Mouse (Mus musculus) intestine, embryonic 14.5 days (tissue): ENCODE measurements around the gene Gucy2e. TPM values are rescaled to one million over a fixed set of nuclear protein-coding genes. Genes with fewer than 3 reads are reported as not detected.

Experiments used
- ATAC-seq: fragments of 200-750 bp; cut with Nextera tagmentation; replicated peaks from 2 replicates; pipeline ENCODE4 v1.8.0; 2017; ENCODE audit warnings: low read depth, moderate number of reproducible peaks, moderate TSS enrichment, moderate library complexity; ENCODE audit not compliant: low FRiP score, low TSS enrichment
- DNase-seq: peaks from one replicate; pipeline ENCODE4 v3.0.0-alpha.2; 2018; ENCODE audit warnings: low spot score
- H3K27ac ChIP-seq: fragments of 300-500 bp; sonication (generic); 2 replicates; pipeline ENCODE4 v1.5.1; 2014; ENCODE audit warnings: low read depth, mild to moderate bottlenecking, control low read depth
- H3K27me3 ChIP-seq: fragments of 300-500 bp; sonication (generic); replicated peaks from 2 replicates; pipeline ENCODE4 v1.6.1; 2014; ENCODE audit warnings: low read length, control low read depth; ENCODE audit not compliant: control insufficient read depth, insufficient read depth
- H3K36me3 ChIP-seq: fragments of 300-500 bp; sonication (generic); 2 replicates; pipeline ENCODE4 v1.6.1; 2014; ENCODE audit warnings: low read length, control low read depth; ENCODE audit not compliant: control insufficient read depth, insufficient read depth
- H3K4me1 ChIP-seq: fragments of 300-500 bp; sonication (generic); replicated peaks from 2 replicates; pipeline ENCODE4 v1.6.1; 2014; ENCODE audit warnings: low read length, control low read depth, mixed read lengths; ENCODE audit not compliant: control insufficient read depth, insufficient read depth
- H3K4me2 ChIP-seq: fragments of 300-500 bp; sonication (generic); 2 replicates; pipeline ENCODE4 v1.6.1; 2014; ENCODE audit warnings: low read length
- H3K4me3 ChIP-seq: fragments of 300-500 bp; sonication (generic); 2 replicates; pipeline ENCODE4 v1.5.1; 2014; ENCODE audit warnings: low read depth, low read length, control low read depth, mixed read lengths
- H3K9ac ChIP-seq: fragments of 300-500 bp; sonication (generic); 2 replicates; pipeline ENCODE4 v1.6.1; 2014; ENCODE audit warnings: mild to moderate bottlenecking, low read length
- H3K9me3 ChIP-seq: fragments of 300-500 bp; sonication (generic); 2 replicates; pipeline ENCODE4 v1.6.1; 2016; ENCODE audit warnings: low read length, control low read depth; ENCODE audit not compliant: control insufficient read depth
- WGBS: fragments of 180-500 bp; shearing (Covaris S2); extraction: QIAGEN DNeasy Blood & Tissue Kit; methylation state at CpG from one replicate; pipeline ENCODE4 v1.1.7; 2014; 5-methylcytosine and 5-hydroxymethylcytosine counted together
- polyA plus RNA-seq: library from polyadenylated mRNA; unstranded; fragments of >200 nt; fragmentation: Nextera tagmentation; extraction: Ambion mirVana; gene quantifications from 2 replicates; pipeline ENCODE4 v1.2.1, GENCODE M21; 2014

The Gucy2e gene
- polyA plus RNA-seq, 1 experiment from 2014 or later: 0.01 TPM

- no peak for DNase-seq
- no peak overlapping the region for H3K9ac ChIP-seq
- 52% methylated on average over 14 of the region's 14 CpGs for WGBS
Observed at GRCm38 (mm10) chr11:69251135-69251842, 14.5 kb upstream of the Gucy2e start.

GRCm38 (mm10) chr11:69250106-69250505 is 13.3 kb upstream of the Gucy2e start:
- no peak overlapping the region for H3K4me3 ChIP-seq

More at GRCm38 (mm10) chr11:69251135-69251842, 14.5 kb upstream of the Gucy2e start:
- Histone ChIP-seq H3K9me3 (no peaks in the 10 kb centered on the region), H3K4me3 (no peak overlapping the region), H3K27ac (no peak overlapping the region), H3K4me2 (no peak overlapping the region), H3K36me3 (no peaks in the 10 kb centered on the region), H3K4me1 (no peaks in the 10 kb centered on the region), H3K27me3 (no peaks in the 10 kb centered on the region)
- no peak for ATAC-seq

GRCm38 (mm10) chr11:69249131-69249530 is 12.3 kb upstream of the Gucy2e start:
- DNase-seq (no peak), ATAC-seq (no peak)
- Histone ChIP-seq H3K36me3 (no peaks in the 10 kb centered on the region), H3K27me3 (no peaks in the 10 kb centered on the region), H3K27ac (no peak overlapping the region), H3K9me3 (no peaks in the 10 kb centered on the region), H3K4me3 (no peak overlapping the region), H3K4me2 (no peak overlapping the region), H3K4me1 (no peaks in the 10 kb centered on the region), H3K9ac (no peak overlapping the region)
- WGBS: 82% methylated on average over 3 of the region's 3 CpGs

More at GRCm38 (mm10) chr11:69250106-69250505, 13.3 kb upstream of the Gucy2e start:
- H3K9me3 ChIP-seq: no peaks in the 10 kb centered on the region
- 71% methylated on average over 5 of the region's 5 CpGs for WGBS
- H3K27me3 ChIP-seq: no peaks in the 10 kb centered on the region
- ATAC-seq: no peak
- H3K9ac ChIP-seq: no peak overlapping the region
- no peaks in the 10 kb centered on the region for H3K36me3 ChIP-seq
- DNase-seq: no peak
- no peaks in the 10 kb centered on the region for H3K4me1 ChIP-seq
- no peak overlapping the region for H3K4me2 ChIP-seq
- no peak overlapping the region for H3K27ac ChIP-seq

- WGBS: 27% methylated on average over 2 of the region's 2 CpGs
- Histone ChIP-seq H3K4me3 (no peak overlapping the region), H3K36me3 (no peaks in the 10 kb centered on the region), H3K9ac (no peak overlapping the region), H3K27me3 (0 out of 2 replicates have a peak, but pooled peaks cover 3% of the 10 kb centered on the region), H3K4me1 (no peaks in the 10 kb centered on the region), H3K4me2 (peak overlapping the region; percentile 13), H3K9me3 (no peaks in the 10 kb centered on the region), H3K27ac (no peak overlapping the region)
- ATAC-seq (no peak), DNase-seq (no peak)
Observed at GRCm38 (mm10) chr11:69245643-69246042, 8.8 kb upstream of the Gucy2e start.

DNA sequence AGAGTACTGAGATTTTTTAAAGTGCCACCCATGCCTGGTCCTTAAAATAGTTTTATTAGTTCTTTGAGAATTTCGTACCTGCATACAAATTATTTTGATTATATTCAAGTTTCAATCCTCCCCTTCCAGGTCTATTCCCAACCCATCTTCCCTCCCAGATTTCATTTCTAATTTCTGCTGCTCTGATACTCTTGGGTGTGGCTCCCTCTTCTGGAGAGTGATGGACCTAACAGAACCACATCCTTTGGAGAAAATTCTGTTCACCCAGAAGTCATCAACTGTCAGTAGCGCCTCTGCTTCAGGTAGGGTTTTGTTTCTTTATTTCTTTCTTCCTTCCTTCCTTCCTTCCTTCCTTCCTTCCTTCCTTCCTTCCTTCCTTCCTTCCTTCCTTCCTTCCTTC is 8.1 kb upstream of the Gucy2e start:
- no peaks in the 10 kb centered on the region for H3K4me1 ChIP-seq
- H3K36me3 ChIP-seq: no peaks in the 10 kb centered on the region
- H3K4me2 ChIP-seq: no peak overlapping the region
- WGBS: 12% methylated on average over 2 of the region's 2 CpGs
- H3K4me3 ChIP-seq: no peak overlapping the region
- ATAC-seq: no peak
- no peak overlapping the region for H3K27ac ChIP-seq
- no peaks in the 10 kb centered on the region for H3K9me3 ChIP-seq
- peak; percentile 74 for DNase-seq
- 0 out of 2 replicates have a peak, but pooled peaks cover 3% of the 10 kb centered on the region for H3K27me3 ChIP-seq
- H3K9ac ChIP-seq: no peak overlapping the region

DNA sequence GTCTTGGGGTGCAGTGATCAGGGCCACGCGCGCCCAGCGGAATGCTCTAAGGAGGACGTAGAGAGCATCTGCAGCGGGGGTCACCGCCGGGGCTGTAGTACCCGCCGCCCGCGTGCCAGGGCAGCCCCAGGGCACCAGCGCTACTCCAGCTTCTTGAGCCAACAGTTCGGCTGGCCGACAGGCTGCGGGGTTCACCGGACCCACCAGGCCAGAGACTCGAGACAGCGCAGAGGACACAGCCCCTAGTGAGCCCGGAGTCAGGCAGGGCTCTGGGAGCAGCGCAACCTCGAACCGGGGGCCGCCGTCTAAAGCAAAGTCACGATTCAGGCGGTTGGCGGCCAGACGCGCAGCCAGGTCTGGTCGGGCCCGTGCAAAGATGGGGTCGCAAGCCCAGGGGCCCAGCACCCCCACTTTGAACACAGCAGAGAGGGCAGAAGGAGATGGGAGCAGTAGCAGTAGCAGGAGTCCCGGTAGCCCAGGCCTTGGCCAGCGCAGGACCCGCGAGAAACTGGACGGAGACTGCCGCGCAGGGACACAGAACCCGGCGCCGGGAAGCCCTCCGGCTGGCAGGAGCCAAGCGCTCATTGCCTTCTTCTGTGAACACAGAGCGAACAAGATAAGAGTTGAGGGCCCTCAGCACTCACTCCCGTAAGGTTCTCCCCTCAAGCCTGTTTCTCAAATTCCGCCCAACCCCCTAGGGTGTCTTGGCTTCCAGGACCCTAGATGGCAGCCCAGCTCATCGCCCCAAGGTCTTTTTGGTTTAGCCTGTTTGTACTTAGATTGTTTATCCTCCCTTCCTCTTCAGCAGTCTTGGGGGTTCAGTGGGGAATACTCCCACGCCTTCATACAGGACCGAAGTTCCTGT is 543 bp downstream of the Gucy2e start:
- peak overlapping the region; percentile 68 for H3K4me2 ChIP-seq
- peak overlapping the region; percentile 39 for H3K4me3 ChIP-seq
- H3K4me1 ChIP-seq: peaks cover 5% of the 10 kb centered on the region
- DNase-seq (peak; percentile 59), ATAC-seq (no peak; the same call in 1 of the 2 replicates)
- H3K36me3 ChIP-seq: no peaks in the 10 kb centered on the region
- no peak overlapping the region for H3K9ac ChIP-seq
- H3K27me3 ChIP-seq: peaks cover 33% of the 10 kb centered on the region
- no peak overlapping the region for H3K27ac ChIP-seq
- 5% methylated on average over 51 of the region's 51 CpGs for WGBS
- no peaks in the 10 kb centered on the region for H3K9me3 ChIP-seq

- Histone ChIP-seq H3K4me3 (peak overlapping the region; percentile 39), H3K36me3 (no peaks in the 10 kb centered on the region), H3K27ac (no peak overlapping the region), H3K27me3 (peaks cover 30% of the 10 kb centered on the region), H3K4me2 (peak overlapping the region; percentile 68), H3K9ac (no peak overlapping the region), H3K9me3 (no peaks in the 10 kb centered on the region), H3K4me1 (peaks cover 5% of the 10 kb centered on the region)
- peak; percentile 82 for ATAC-seq
- 2% methylated on average over 33 of the region's 33 CpGs for WGBS
- peak; percentile 81 for DNase-seq
Observed at GRCm38 (mm10) chr11:69235285-69236060, 1.4 kb downstream of the Gucy2e start.

- no peaks in the 10 kb centered on the region for H3K9me3 ChIP-seq
- WGBS: 82% methylated on average over 2 of the region's 2 CpGs
- H3K27me3 ChIP-seq: peaks cover 28% of the 10 kb centered on the region
- DNase-seq (no peak), ATAC-seq (no peak)
- H3K4me2 ChIP-seq: no peak overlapping the region
- H3K27ac ChIP-seq: no peak overlapping the region
- H3K4me3 ChIP-seq: no peak overlapping the region
- H3K9ac ChIP-seq: no peak overlapping the region
- H3K36me3 ChIP-seq: no peaks in the 10 kb centered on the region
- peaks cover 5% of the 10 kb centered on the region for H3K4me1 ChIP-seq
Observed at GRCm38 (mm10) chr11:69233141-69233540, 3.7 kb downstream of the Gucy2e start.
